Mouse (Mus musculus) megakaryocyte-erythroid progenitor cell, adult 5-6 weeks (primary cell): ENCODE measurements at regions not wholly inside any gene's neighbourhood (a gene's known extent, or its start where the extent isn't known, plus 50 kb on each side); places are given as distances from the start of the nearest gene placed in this dataset.

ENCODE experiments used
- ATAC-seq: replicated peaks from 2 replicates; pipeline ENCODE4 v1.8.0; 2016; ENCODE audit warnings: mild to moderate bottlenecking, inconsistent platforms; ENCODE audit not compliant: severe bottlenecking, poor library complexity, low FRiP score, low TSS enrichment

GRCm38 (mm10) chr12:79950579-79951112 is 162.2 kb downstream of the Zfp36l1 start:
- ATAC-seq, result no peak

- ATAC-seq, result no peak
Measured at GRCm38 (mm10) chr12:79949101-79949824, 163.6 kb downstream of the Zfp36l1 start.

GRCm38 (mm10) chr12:79947574-79947973 is 165.2 kb downstream of the Zfp36l1 start:
- no peak for ATAC-seq

- 0 out of 2 replicates have a peak, but pooled peaks have one; percentile 48 for ATAC-seq
Measured at GRCm38 (mm10) chr12:79946777-79947176, 166.0 kb downstream of the Zfp36l1 start.

- no peak for ATAC-seq
Measured at GRCm38 (mm10) chr12:79945899-79946298, 166.9 kb downstream of the Zfp36l1 start.

GRCm38 (mm10) chr12:79944714-79945493 is 167.9 kb downstream of the Zfp36l1 start:
- no peak for ATAC-seq

GRCm38 (mm10) chr12:79944090-79944489 is 168.7 kb downstream of the Zfp36l1 start:
- no peak for ATAC-seq

- ATAC-seq, result no peak
Measured at GRCm38 (mm10) chr12:79942563-79943131, 170.2 kb downstream of the Zfp36l1 start.

- ATAC-seq, result no peak
Measured at GRCm38 (mm10) chr12:79941828-79942227, 171.0 kb downstream of the Zfp36l1 start.

GRCm38 (mm10) chr12:79939436-79939835 is 173.4 kb downstream of the Zfp36l1 start:
- peak; percentile 64 for ATAC-seq

- no peak for ATAC-seq
Measured at GRCm38 (mm10) chr12:79937876-79938275, 174.9 kb downstream of the Zfp36l1 start.

GRCm38 (mm10) chr12:79936698-79937097 is 176.1 kb downstream of the Zfp36l1 start:
- ATAC-seq, result no peak

- ATAC-seq, result no peak
Measured at GRCm38 (mm10) chr12:79934091-79934490, 178.7 kb downstream of the Zfp36l1 start.

GRCm38 (mm10) chr12:79932905-79933304 is 179.9 kb downstream of the Zfp36l1 start:
- no peak for ATAC-seq

GRCm38 (mm10) chr12:79931455-79931854 is 181.4 kb downstream of the Zfp36l1 start:
- ATAC-seq, result no peak

- no peak for ATAC-seq
Measured at GRCm38 (mm10) chr12:79929846-79930245, 183.0 kb downstream of the Zfp36l1 start.

GRCm38 (mm10) chr12:79928739-79929380 is 184.0 kb downstream of the Zfp36l1 start:
- ATAC-seq, result no peak

GRCm38 (mm10) chr12:79928298-79928697 is 184.5 kb downstream of the Zfp36l1 start:
- ATAC-seq, result no peak

GRCm38 (mm10) chr12:79925704-79926588 is 186.9 kb downstream of the Zfp36l1 start:
- ATAC-seq, result no peak
